Mouse (Mus musculus) kidney, embryonic 16.5 days (tissue): ENCODE measurements around the gene Phf1. TPM values are rescaled to one million over a fixed set of nuclear protein-coding genes. Genes with fewer than 3 reads are reported as not detected.

Source experiments
- ATAC-seq: fragments of 200-750 bp; cut with Nextera tagmentation; 2 replicates; pipeline ENCODE4 v1.8.0; 2017; ENCODE audit warnings: moderate TSS enrichment; ENCODE audit not compliant: low FRiP score, low TSS enrichment
- H3K27ac ChIP-seq: fragments of 300-500 bp; sonication (generic); 2 replicates; pipeline ENCODE4 v1.5.1; 2014; ENCODE audit warnings: low read length
- H3K27me3 ChIP-seq: fragments of 300-500 bp; sonication (generic); 2 replicates; pipeline ENCODE4 v1.6.1; 2014; ENCODE audit warnings: low read length, control low read depth, mixed read lengths; ENCODE audit not compliant: insufficient read depth
- H3K36me3 ChIP-seq: fragments of 300-500 bp; sonication (generic); 2 replicates; pipeline ENCODE4 v1.6.1; 2014; ENCODE audit warnings: low read length, control low read depth, mixed read lengths; ENCODE audit not compliant: insufficient read depth
- H3K4me1 ChIP-seq: fragments of 300-500 bp; sonication (generic); 2 replicates; pipeline ENCODE4 v1.6.1; 2014; ENCODE audit warnings: low read length, control low read depth, mixed read lengths; ENCODE audit not compliant: insufficient read depth
- H3K4me2 ChIP-seq: fragments of 300-500 bp; sonication (generic); replicated peaks from 2 replicates; pipeline ENCODE4 v1.6.1; 2014; ENCODE audit warnings: low read depth, low read length
- H3K4me3 ChIP-seq: fragments of 300-500 bp; sonication (generic); 2 replicates; pipeline ENCODE4 v1.5.1; 2014; ENCODE audit warnings: mild to moderate bottlenecking, low read length
- H3K9ac ChIP-seq: fragments of 300-500 bp; sonication (generic); replicated peaks from 2 replicates; pipeline ENCODE4 v1.6.1; 2014; ENCODE audit warnings: low read length
- H3K9me3 ChIP-seq: fragments of 300-500 bp; sonication (generic); 2 replicates; pipeline ENCODE4 v1.6.1; 2016; ENCODE audit warnings: low read length, control low read depth
- WGBS: fragments of 180-500 bp; shearing (Covaris S2); extraction: QIAGEN DNeasy Blood & Tissue Kit; methylation state at CpG from one replicate; pipeline ENCODE4 v1.1.7; 2014; 5-methylcytosine and 5-hydroxymethylcytosine counted together
- polyA plus RNA-seq: library from polyadenylated mRNA; unstranded; fragments of >200 nt; fragmentation: Nextera tagmentation; extraction: Ambion mirVana; gene quantifications from 2 replicates; pipeline ENCODE4 v1.2.1, GENCODE M21; 2015

The Phf1 gene
- polyA plus RNA-seq, 1 experiment from 2014 or later, result 9.3 TPM

GRCm38 (mm10) chr17:26939178-26939972 is 6.5 kb downstream of the Phf1 start, which contains the start of gene Cuta:
Cuta (minus strand) TSS chr17:26939569.
- WGBS, result under 1% methylated on average over 66 of the region's 70 CpGs
- Histone ChIP-seq H3K27ac (peak within 1 kb of the TSS; percentile 96), H3K4me3 (peak within 1 kb of the TSS; percentile 69), H3K4me1 (peaks cover 36% of the 10 kb centered on the region), H3K36me3 (peaks cover 15% of the 10 kb centered on the region; the same call in 1 of the 2 replicates), H3K9ac (peak within 1 kb of the TSS; percentile 81), H3K9me3 (no peaks in the 10 kb centered on the region), H3K4me2 (peak within 1 kb of the TSS; percentile 97), H3K27me3 (no peaks in the 10 kb centered on the region)
- ATAC-seq, result peak; percentile 96

- 0% methylated on average over 3 of the region's 3 CpGs for WGBS
- Histone ChIP-seq H3K36me3 (peaks cover 15% of the 10 kb centered on the region; the same call in 1 of the 2 replicates), H3K9ac (peak overlapping the region; percentile 75), H3K27me3 (no peaks in the 10 kb centered on the region), H3K4me3 (peak overlapping the region; percentile 69), H3K27ac (peak overlapping the region; percentile 96), H3K4me2 (peak overlapping the region; percentile 97), H3K4me1 (peaks cover 36% of the 10 kb centered on the region), H3K9me3 (no peaks in the 10 kb centered on the region)
- no peak; the same call in 1 of the 2 replicates for ATAC-seq
Measured at GRCm38 (mm10) chr17:26939973-26940300, 7.1 kb downstream of the Phf1 start.

GRCm38 (mm10) chr17:26941031-26941789 is 8.4 kb downstream of the Phf1 start, which contains the start of gene Syngap1:
Syngap1 (plus strand) TSS chr17:26941253.
- 0 out of 2 replicates have a peak, but pooled peaks cover 5% of the 10 kb centered on the region for H3K36me3 ChIP-seq
- 2% methylated on average over 17 of the region's 24 CpGs for WGBS
- H3K4me1 ChIP-seq, result peaks cover 45% of the 10 kb centered on the region
- H3K4me2 ChIP-seq, result peak within 1 kb of the TSS; percentile 97
- H3K9ac ChIP-seq, result peak within 1 kb of the TSS; percentile 77
- H3K27ac ChIP-seq, result peak within 1 kb of the TSS; percentile 96
- ATAC-seq, result no peak
- no peaks in the 10 kb centered on the region for H3K9me3 ChIP-seq
- H3K27me3 ChIP-seq, result no peaks in the 10 kb centered on the region
- H3K4me3 ChIP-seq, result peak within 1 kb of the TSS; percentile 69

GRCm38 (mm10) chr17:26941841-26942570 is 9.2 kb downstream of the Phf1 start:
- Histone ChIP-seq H3K36me3 (0 out of 2 replicates have a peak, but pooled peaks cover 5% of the 10 kb centered on the region), H3K27ac (peak overlapping the region; percentile 43; the same call in 1 of the 2 replicates), H3K4me2 (peak overlapping the region; percentile 87), H3K27me3 (no peaks in the 10 kb centered on the region), H3K4me3 (peak overlapping the region; percentile 49), H3K9me3 (no peaks in the 10 kb centered on the region), H3K4me1 (peaks cover 53% of the 10 kb centered on the region), H3K9ac (peak overlapping the region; percentile 77)
- ATAC-seq, result no peak
- 8% methylated on average over 4 of the region's 4 CpGs for WGBS

- WGBS, result 29% methylated on average over 13 of the region's 13 CpGs
- Histone ChIP-seq H3K9ac (peak overlapping the region; percentile 80), H3K36me3 (no peaks in the 10 kb centered on the region), H3K4me3 (peak overlapping the region; percentile 55), H3K27ac (peak overlapping the region; percentile 82), H3K4me1 (peaks cover 54% of the 10 kb centered on the region), H3K27me3 (no peaks in the 10 kb centered on the region), H3K4me2 (peak overlapping the region; percentile 88), H3K9me3 (no peaks in the 10 kb centered on the region)
- no peak for ATAC-seq
Measured at GRCm38 (mm10) chr17:26945824-26946495, 13.1 kb downstream of the Phf1 start.

- H3K9ac ChIP-seq, result peak overlapping the region; percentile 80
- peak; percentile 36 for ATAC-seq
- H3K36me3 ChIP-seq, result no peaks in the 10 kb centered on the region
- WGBS, result 2% methylated on average over 35 of the region's 37 CpGs
- peak overlapping the region; percentile 82 for H3K27ac ChIP-seq
- no peaks in the 10 kb centered on the region for H3K9me3 ChIP-seq
- H3K4me2 ChIP-seq, result peak overlapping the region; percentile 88
- H3K27me3 ChIP-seq, result no peaks in the 10 kb centered on the region
- H3K4me1 ChIP-seq, result peaks cover 59% of the 10 kb centered on the region
- peak overlapping the region; percentile 55 for H3K4me3 ChIP-seq
Measured at GRCm38 (mm10) chr17:26946567-26946966, 13.7 kb downstream of the Phf1 start.

- WGBS, result 56% methylated on average over 12 of the region's 12 CpGs
- Histone ChIP-seq H3K9me3 (no peaks in the 10 kb centered on the region), H3K27me3 (no peaks in the 10 kb centered on the region), H3K27ac (peak overlapping the region; percentile 82; the same call in 1 of the 2 replicates), H3K4me2 (peak overlapping the region; percentile 88), H3K9ac (peak overlapping the region; percentile 80), H3K36me3 (no peaks in the 10 kb centered on the region), H3K4me3 (no peak overlapping the region), H3K4me1 (peaks cover 62% of the 10 kb centered on the region)
- ATAC-seq, result no peak
Measured at GRCm38 (mm10) chr17:26947231-26948100, 14.6 kb downstream of the Phf1 start.

GRCm38 (mm10) chr17:26948316-26949050 is 15.6 kb downstream of the Phf1 start:
- Histone ChIP-seq H3K4me1 (peaks cover 71% of the 10 kb centered on the region), H3K4me2 (peak overlapping the region; percentile 100), H3K9ac (peak overlapping the region; percentile 84), H3K4me3 (peak overlapping the region; percentile 65), H3K9me3 (no peaks in the 10 kb centered on the region), H3K27me3 (no peaks in the 10 kb centered on the region), H3K36me3 (no peaks in the 10 kb centered on the region), H3K27ac (peak overlapping the region; percentile 68)
- no peak for ATAC-seq
- WGBS, result 2% methylated on average over 28 of the region's 87 CpGs
